Mouse (Mus musculus): ENCODE measurements around the gene Naa25. TPM values are rescaled to one million over a fixed set of nuclear protein-coding genes. Genes with fewer than 3 reads are reported as not detected.

The Naa25 gene
- total RNA-seq, 1 experiment from 2014 or later, result 68.7 TPM

GRCm38 (mm10) chr5:121451203-121451602 is 53.5 kb downstream of the Naa25 start:
- peak; percentile 48 for ATAC-seq (replicated peaks; ENCODE audit: low read depth, poor library complexity, severe bottlenecking)

- no peak for ATAC-seq (replicated peaks; ENCODE audit: low read depth, poor library complexity, severe bottlenecking)
Observed at GRCm38 (mm10) chr5:121451644-121452025, 53.9 kb downstream of the Naa25 start, which contains the start of gene Tmem116. Gene Tmem116 (plus strand): TSS chr5:121451893.

- ATAC-seq (replicated peaks; ENCODE audit: low read depth, poor library complexity, severe bottlenecking), result peak; percentile 76
Observed at GRCm38 (mm10) chr5:121452026-121452869, 54.5 kb downstream of the Naa25 start, which contains the start of gene Erp29. Gene Erp29 (minus strand): TSS chr5:121452506.

- no peak for ATAC-seq (replicated peaks; ENCODE audit: low read depth, poor library complexity, severe bottlenecking)
Observed at GRCm38 (mm10) chr5:121452906-121453305, 55.2 kb downstream of the Naa25 start.

- ATAC-seq (replicated peaks; ENCODE audit: low read depth, poor library complexity, severe bottlenecking), result no peak
Observed at GRCm38 (mm10) chr5:121453743-121454502, 56.2 kb downstream of the Naa25 start.

- ATAC-seq (replicated peaks; ENCODE audit: low read depth, poor library complexity, severe bottlenecking), result no peak
Observed at GRCm38 (mm10) chr5:121454503-121454782, 56.7 kb downstream of the Naa25 start.

GRCm38 (mm10) chr5:121455510-121456265 is 58.0 kb downstream of the Naa25 start:
- ATAC-seq (replicated peaks; ENCODE audit: low read depth, poor library complexity, severe bottlenecking), result no peak

- no peak for ATAC-seq (replicated peaks; ENCODE audit: low read depth, poor library complexity, severe bottlenecking)
Observed at GRCm38 (mm10) chr5:121461339-121462170, 63.8 kb downstream of the Naa25 start.

- 0 out of 2 replicates have a peak, but pooled peaks have one; percentile 32 for ATAC-seq (replicated peaks; ENCODE audit: low read depth, poor library complexity, severe bottlenecking)
Observed at GRCm38 (mm10) chr5:121462171-121462502, 64.4 kb downstream of the Naa25 start.

- no peak for ATAC-seq (replicated peaks; ENCODE audit: low read depth, poor library complexity, severe bottlenecking)
Observed at GRCm38 (mm10) chr5:121462967-121463366, 65.2 kb downstream of the Naa25 start.

GRCm38 (mm10) chr5:121463601-121464250 is 66.0 kb downstream of the Naa25 start:
- ATAC-seq (replicated peaks; ENCODE audit: low read depth, poor library complexity, severe bottlenecking), result no peak

- ATAC-seq (replicated peaks; ENCODE audit: low read depth, poor library complexity, severe bottlenecking), result no peak
Observed at GRCm38 (mm10) chr5:121469566-121469965, 71.8 kb downstream of the Naa25 start.

- no peak for ATAC-seq (replicated peaks; ENCODE audit: low read depth, poor library complexity, severe bottlenecking)
Observed at GRCm38 (mm10) chr5:121472411-121472810, 74.7 kb downstream of the Naa25 start.

GRCm38 (mm10) chr5:121474610-121475009 is 76.9 kb downstream of the Naa25 start:
- no peak for ATAC-seq (replicated peaks; ENCODE audit: low read depth, poor library complexity, severe bottlenecking)

- ATAC-seq (replicated peaks; ENCODE audit: low read depth, poor library complexity, severe bottlenecking), result no peak
Observed at GRCm38 (mm10) chr5:121476040-121476439, 78.3 kb downstream of the Naa25 start.

- peak; percentile 76 for ATAC-seq (replicated peaks; ENCODE audit: low read depth, poor library complexity, severe bottlenecking)
Observed at GRCm38 (mm10) chr5:121477680-121478079, 79.9 kb downstream of the Naa25 start.

GRCm38 (mm10) chr5:121484801-121485200 is 87.1 kb downstream of the Naa25 start:
- no peak for ATAC-seq (replicated peaks; ENCODE audit: low read depth, poor library complexity, severe bottlenecking)

GRCm38 (mm10) chr5:121493305-121493704 is 95.6 kb downstream of the Naa25 start:
- ATAC-seq (replicated peaks; ENCODE audit: low read depth, poor library complexity, severe bottlenecking), result no peak
